Mouse (Mus musculus) stomach, postnatal 0 days (tissue): ENCODE measurements at regions not wholly inside any gene's neighbourhood (a gene's known extent, or its start where the extent isn't known, plus 50 kb on each side); places are given as distances from the start of the nearest gene placed in this dataset.

Experiments used
- CTCF ChIP-seq: IDR thresholded peaks from 2 replicates; pipeline ENCODE4 v1.5.1; 2016; ENCODE audit warnings: antibody characterized with exemption, low read depth, mild to moderate bottlenecking, moderate library complexity
- EP300 ChIP-seq: optimal IDR thresholded peaks from 2 replicates; pipeline ENCODE3; 2016; ENCODE audit warnings: antibody characterized with exemption

DNA sequence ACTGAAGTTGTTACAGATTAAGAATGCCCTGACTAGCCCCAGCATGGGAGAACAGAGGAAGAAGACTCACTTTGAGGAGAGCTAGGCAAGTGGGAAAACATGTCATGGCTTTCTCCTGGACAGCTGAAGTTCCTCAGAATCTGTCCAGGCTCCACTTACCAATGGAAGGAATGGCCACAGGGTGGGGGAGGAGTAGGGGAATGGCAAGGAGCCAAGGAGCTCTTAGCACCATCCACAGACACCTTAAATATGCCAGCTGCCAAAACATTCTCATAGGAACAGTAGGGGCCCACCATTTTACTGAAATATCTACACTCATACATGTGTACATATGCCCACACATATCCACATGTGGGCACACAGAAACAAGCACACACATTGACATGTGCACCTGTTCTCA, 134.9 kb upstream of the Nrp1 start:
- TF ChIP-seq CTCF, result no peak
- no peak for TF ChIP-seq EP300
